Mouse (Mus musculus) MEL (cell line): ENCODE measurements at regions not wholly inside any gene's neighbourhood (a gene's known extent, or its start where the extent isn't known, plus 50 kb on each side); places are given as distances from the start of the nearest gene placed in this dataset.

ENCODE experiments used
- CHD1 ChIP-seq: IDR thresholded peaks from 2 replicates; pipeline ENCODE4 v1.6.1; 2012; ENCODE audit warnings: low read depth, mild to moderate bottlenecking, inconsistent platforms, low read length, improper control_type of control experiment
- CHD2 ChIP-seq: IDR thresholded peaks from 2 replicates; pipeline ENCODE4 v1.6.1; 2011; ENCODE audit warnings: low read length, improper control_type of control experiment
- CTCF ChIP-seq, 3 experiments: IDR thresholded peaks in 2 of 3; conservative IDR thresholded peaks in 1 of 3; 2 replicates each; pipeline ENCODE4 v1.5.1; 2011 to 2012; ENCODE audit warnings: low read length in 3 of 3, low read depth in 2 of 3, mild to moderate bottlenecking in 2 of 3, improper control_type of control experiment in 1 of 3, inconsistent platforms in 1 of 3, mixed read lengths in 1 of 3, moderate library complexity in 1 of 3; ENCODE audit not compliant: control insufficient read depth in 1 of 3, insufficient read depth in 1 of 3, poor library complexity in 1 of 3, severe bottlenecking in 1 of 3
- EP300 ChIP-seq, 2 experiments: IDR thresholded peaks; 2 replicates each; pipeline ENCODE4 v1.6.1; 2011; ENCODE audit warnings: improper control_type of control experiment in 2 of 2, low read length in 2 of 2, low read depth in 1 of 2, mild to moderate bottlenecking in 1 of 2
- MAZ ChIP-seq: IDR thresholded peaks from 2 replicates; pipeline ENCODE4 v1.6.1; 2012; ENCODE audit warnings: low read depth, mild to moderate bottlenecking, inconsistent platforms, low read length, improper control_type of control experiment
- MYC ChIP-seq: IDR thresholded peaks from 2 replicates; pipeline ENCODE4 v1.6.1; 2011; ENCODE audit warnings: low read depth, mild to moderate bottlenecking, low read length, improper control_type of control experiment, moderate library complexity
- NRF1 ChIP-seq: IDR thresholded peaks from 2 replicates; pipeline ENCODE4 v1.6.1; 2014; ENCODE audit warnings: low read depth, mild to moderate bottlenecking, inconsistent platforms, low read length, improper control_type of control experiment, moderate library complexity; ENCODE audit not compliant: poor library complexity, insufficient read depth, severe bottlenecking
- POLR2A ChIP-seq, 2 experiments: IDR thresholded peaks; 2 replicates each; pipeline ENCODE4 v1.6.1; 2011 to 2012; ENCODE audit warnings: low read length in 2 of 2, mild to moderate bottlenecking in 2 of 2, control low read depth in 1 of 2, improper control_type of control experiment in 1 of 2, low read depth in 1 of 2, moderate library complexity in 1 of 2; ENCODE audit not compliant: control insufficient read depth in 1 of 2, insufficient read depth in 1 of 2, poor library complexity in 1 of 2
- POLR2AphosphoS2 ChIP-seq: IDR thresholded peaks from 2 replicates; pipeline ENCODE4 v1.6.1; 2011; ENCODE audit warnings: low read length, improper control_type of control experiment
- RAD21 ChIP-seq: IDR thresholded peaks from 2 replicates; pipeline ENCODE4 v1.6.1; 2011; ENCODE audit warnings: mild to moderate bottlenecking, low read depth, low read length, improper control_type of control experiment
- SMC3 ChIP-seq: IDR thresholded peaks from 2 replicates; pipeline ENCODE4 v1.6.1; 2011; ENCODE audit warnings: low read depth, low read length, improper control_type of control experiment
- UBTF ChIP-seq: IDR thresholded peaks from 2 replicates; pipeline ENCODE4 v1.6.1; 2012; ENCODE audit warnings: low read depth, mild to moderate bottlenecking, inconsistent platforms, low read length, improper control_type of control experiment, moderate library complexity, borderline replicate concordance; ENCODE audit not compliant: insufficient read depth

DNA sequence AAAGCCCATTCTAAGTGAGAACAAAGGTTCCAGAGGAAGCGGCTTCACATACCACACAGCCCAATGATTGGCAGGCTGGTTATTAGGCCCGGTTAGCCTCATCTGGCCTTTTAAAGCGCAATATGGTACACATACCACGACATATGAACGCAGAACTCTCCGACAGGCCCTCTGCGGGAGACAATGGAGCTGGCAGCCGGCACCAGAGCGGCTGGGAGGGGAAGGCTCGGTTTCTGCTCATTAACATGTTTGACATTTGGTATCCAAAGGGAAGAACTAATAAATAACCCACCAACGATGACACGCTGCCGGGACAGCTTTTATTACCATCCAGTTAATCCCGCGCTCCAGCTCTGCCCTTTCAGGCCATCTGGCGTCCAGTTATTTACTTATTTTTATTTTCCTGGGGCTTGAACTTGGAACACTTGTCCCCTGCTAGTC is 70.6 kb downstream of the Mis18a start:
- TF ChIP-seq CTCF (IDR thresholded peaks at IDR 0.05 in 2 of 3, conservative IDR thresholded peaks at IDR 0.05 in 1 of 3; ENCODE audit: control insufficient read depth in 1 of 3, insufficient read depth in 1 of 3, low read depth in 2 of 3, low read length in 3 of 3, poor library complexity in 1 of 3, severe bottlenecking in 1 of 3) (no peak), CHD2 (no peak), RAD21 (no peak), UBTF (no peak), MYC (no peak), MAZ (no peak), POLR2A (IDR thresholded peaks at IDR 0.05; ENCODE audit: control insufficient read depth in 1 of 2, insufficient read depth in 1 of 2, low read depth in 1 of 2, low read length in 2 of 2, poor library complexity in 1 of 2) (no peak), POLR2AphosphoS2 (no peak), CHD1 (no peak), SMC3 (no peak), NRF1 (no peak), EP300 (IDR thresholded peaks at IDR 0.05; ENCODE audit: low read depth in 1 of 2, low read length in 2 of 2) (no peak)
